Mouse (Mus musculus) liver, embryonic 14.5 days (tissue): ENCODE measurements around the gene Acot7.

ENCODE experiments used
- CTCF ChIP-seq: IDR thresholded peaks from 2 replicates; pipeline ENCODE4 v1.5.1; 2016; ENCODE audit warnings: antibody characterized with exemption, low read depth, control low read depth
- EP300 ChIP-seq: IDR thresholded peaks from 2 replicates; pipeline ENCODE4 v1.6.1; 2016; ENCODE audit warnings: antibody characterized with exemption, low read depth

GRCm38 (mm10) chr4:152220771-152221410, 43.0 kb downstream of the Acot7 start:
- no peak for TF ChIP-seq CTCF
- TF ChIP-seq EP300: no peak
